Mouse (Mus musculus) olfactory bulb, adult 2 months (tissue): Measurements from ENCODE around the gene Ecm2.

Experiments used
- CTCF ChIP-seq: fragments of 200-500 bp; IDR thresholded peaks from 2 replicates; pipeline ENCODE4 v1.5.1; 2012; ENCODE audit warnings: low read depth, mild to moderate bottlenecking, low read length, moderate library complexity; ENCODE audit not compliant: insufficient read depth
- POLR2A ChIP-seq: fragments of 200-500 bp; IDR thresholded peaks from 2 replicates; pipeline ENCODE4 v1.6.1; 2012; ENCODE audit warnings: mild to moderate bottlenecking, low read depth, low read length, moderate library complexity; ENCODE audit not compliant: insufficient read depth

- TF ChIP-seq POLR2A (no peak), CTCF (no peak)
Measured at GRCm38 (mm10) chr13:49554519-49554918, 49.9 kb downstream of the Ecm2 start.
